Mouse (Mus musculus) hindbrain, embryonic 12.5 days (tissue): ENCODE data around the gene Ankrd34a. TPM values are rescaled to one million over a fixed set of nuclear protein-coding genes. Genes with fewer than 3 reads are reported as not detected.

Experiments
- ATAC-seq: fragments of 200-750 bp; cut with Nextera tagmentation; 2 replicates; pipeline ENCODE4 v1.8.0; 2017; ENCODE audit warnings: moderate TSS enrichment; ENCODE audit not compliant: low FRiP score
- H3K27ac ChIP-seq: fragments of 300-500 bp; sonication (generic); 2 replicates; pipeline ENCODE4 v1.5.1; 2016; ENCODE audit warnings: mild to moderate bottlenecking
- H3K27me3 ChIP-seq: fragments of 300-500 bp; sonication (generic); 2 replicates; pipeline ENCODE4 v1.6.1; 2016; ENCODE audit warnings: mild to moderate bottlenecking
- H3K36me3 ChIP-seq: fragments of 300-500 bp; sonication (generic); 2 replicates; pipeline ENCODE4 v1.6.1; 2016; ENCODE audit warnings: mild to moderate bottlenecking
- H3K4me1 ChIP-seq: fragments of 300-500 bp; sonication (generic); 2 replicates; pipeline ENCODE4 v1.6.1; 2016
- H3K4me2 ChIP-seq: fragments of 300-500 bp; sonication (generic); replicated peaks from 2 replicates; pipeline ENCODE4 v1.6.1; 2016; ENCODE audit warnings: mild to moderate bottlenecking
- H3K4me3 ChIP-seq: fragments of 300-500 bp; sonication (generic); 2 replicates; pipeline ENCODE4 v1.5.1; 2016; ENCODE audit warnings: mild to moderate bottlenecking
- H3K9ac ChIP-seq: fragments of 300-500 bp; sonication (generic); 2 replicates; pipeline ENCODE4 v1.6.1; 2016; ENCODE audit warnings: mild to moderate bottlenecking, moderate library complexity
- H3K9me3 ChIP-seq: fragments of 300-500 bp; sonication (generic); replicated peaks from 2 replicates; pipeline ENCODE4 v1.6.1; 2016; ENCODE audit warnings: mild to moderate bottlenecking
- WGBS: fragments of 180-500 bp; shearing (Covaris S2); methylation state at CpG from one replicate; pipeline ENCODE4 v1.1.7; 2016; 5-methylcytosine and 5-hydroxymethylcytosine counted together
- polyA plus RNA-seq: library from polyadenylated mRNA; unstranded; fragments of >200 nt; fragmentation: Nextera tagmentation; extraction: Ambion mirVana; gene quantifications from 2 replicates; pipeline ENCODE4 v1.2.1, GENCODE M21; 2016

The Ankrd34a gene
- polyA plus RNA-seq, 1 experiment from 2014 or later, result 5.1 TPM

DNA sequence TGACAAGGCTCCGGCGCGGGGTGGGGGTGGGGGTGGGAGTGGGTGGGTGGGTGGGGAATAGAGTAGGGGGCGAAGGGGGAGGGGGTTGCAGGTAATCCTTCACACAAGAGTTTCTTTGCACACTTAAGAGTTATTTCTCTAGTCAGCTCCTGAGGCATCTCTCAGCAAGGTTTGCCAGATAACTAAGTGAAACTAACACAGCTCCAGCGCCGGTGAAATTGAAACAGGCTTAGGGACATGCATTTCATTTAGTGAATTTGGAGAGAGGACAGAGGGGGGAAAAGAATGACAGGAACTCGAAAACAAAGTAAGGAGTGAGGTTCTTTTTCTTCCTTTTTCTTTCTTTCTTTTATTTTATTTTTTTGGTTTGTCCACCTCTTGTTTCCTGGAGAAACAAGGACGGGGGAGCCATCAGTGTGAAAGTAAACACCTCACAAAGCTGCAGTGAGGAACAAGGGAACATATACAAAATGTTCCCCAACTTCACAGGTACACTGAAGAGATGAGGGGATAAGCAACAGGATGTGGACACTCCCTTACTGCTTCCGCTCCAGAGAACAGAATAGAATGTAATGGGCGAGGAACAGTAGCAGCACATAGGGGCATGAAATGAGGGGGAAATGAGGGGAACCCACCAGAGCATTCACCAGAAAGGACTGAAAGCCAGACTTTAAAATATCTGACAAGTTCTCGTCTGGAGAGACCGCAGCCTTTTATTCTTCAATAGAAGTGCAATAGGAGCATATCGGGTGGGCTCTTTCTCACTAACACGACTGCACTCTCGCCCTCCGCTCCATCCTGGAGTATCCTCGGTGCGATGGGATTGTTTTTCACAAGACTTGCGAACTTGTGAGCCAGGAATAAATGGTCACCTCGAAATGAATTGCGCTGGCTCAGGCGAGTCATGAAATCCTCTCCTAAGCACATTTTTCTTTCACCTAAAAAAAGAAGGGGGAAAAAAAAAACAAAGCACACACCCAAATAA lies 39.5 kb upstream of the Ankrd34a start:
- Histone ChIP-seq H3K4me2 (peak overlapping the region; percentile 82), H3K9me3 (no peaks in the 10 kb centered on the region), H3K27ac (peak overlapping the region; percentile 73), H3K9ac (peak overlapping the region; percentile 55), H3K4me1 (peaks cover 53% of the 10 kb centered on the region), H3K27me3 (no peaks in the 10 kb centered on the region), H3K4me3 (peak overlapping the region; percentile 73), H3K36me3 (peaks cover 21% of the 10 kb centered on the region)
- 12% methylated on average over 22 of the region's 22 CpGs for WGBS
- 0 out of 2 replicates have a peak, but pooled peaks have one; percentile 5 for ATAC-seq

DNA sequence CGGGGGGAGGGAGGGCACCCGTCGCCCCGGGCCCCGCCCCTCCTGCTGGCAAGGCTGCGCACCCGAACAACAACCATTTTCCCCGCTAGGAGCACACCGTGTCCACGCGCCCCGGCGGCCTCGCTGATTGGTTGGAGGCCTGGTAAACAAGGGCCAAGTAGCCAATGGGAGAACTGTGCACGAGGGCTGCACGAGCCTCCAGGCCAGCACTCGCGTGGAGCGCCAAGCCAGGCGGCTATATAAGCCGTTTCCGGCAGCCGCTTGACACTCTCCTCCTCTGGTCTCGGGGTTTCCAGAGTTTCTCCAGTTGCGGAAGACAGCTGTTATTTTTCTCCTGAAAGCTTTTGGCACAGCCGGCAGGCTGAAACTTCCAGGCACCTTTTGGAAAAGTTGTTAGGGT lies 38.7 kb upstream of the Ankrd34a start, which contains the start of gene Txnip:
TSS of gene Txnip (plus strand) at position 264 of the 400 bp plus-strand sequence.
- H3K4me1 ChIP-seq, result peaks cover 53% of the 10 kb centered on the region
- peak within 1 kb of the TSS; percentile 73 for H3K27ac ChIP-seq
- peak within 1 kb of the TSS; percentile 82 for H3K4me2 ChIP-seq
- peak within 1 kb of the TSS; percentile 73 for H3K4me3 ChIP-seq
- peak; percentile 99 for ATAC-seq
- peak within 1 kb of the TSS; percentile 68 for H3K9ac ChIP-seq
- H3K27me3 ChIP-seq, result no peaks in the 10 kb centered on the region
- under 1% methylated on average over 26 of the region's 26 CpGs for WGBS
- no peaks in the 10 kb centered on the region for H3K9me3 ChIP-seq
- H3K36me3 ChIP-seq, result peaks cover 21% of the 10 kb centered on the region

DNA sequence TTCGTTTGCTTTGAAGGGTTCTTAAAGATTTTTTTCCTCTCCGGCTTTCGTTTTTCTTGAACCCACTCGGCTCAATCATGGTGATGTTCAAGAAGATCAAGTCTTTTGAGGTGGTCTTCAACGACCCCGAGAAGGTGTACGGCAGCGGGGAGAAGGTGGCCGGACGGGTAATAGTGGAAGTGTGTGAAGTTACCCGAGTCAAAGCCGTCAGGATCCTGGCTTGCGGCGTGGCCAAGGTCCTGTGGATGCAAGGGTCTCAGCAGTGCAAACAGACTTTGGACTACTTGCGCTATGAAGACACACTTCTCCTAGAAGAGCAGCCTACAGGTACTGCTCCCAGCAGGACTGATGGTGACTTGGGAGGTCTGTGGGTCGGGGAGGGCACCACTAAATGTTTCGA lies 38.3 kb upstream of the Ankrd34a start:
- peak overlapping the region; percentile 67 for H3K27ac ChIP-seq
- H3K27me3 ChIP-seq, result no peaks in the 10 kb centered on the region
- H3K4me1 ChIP-seq, result peaks cover 53% of the 10 kb centered on the region
- H3K9me3 ChIP-seq, result no peaks in the 10 kb centered on the region
- peak overlapping the region; percentile 73 for H3K4me3 ChIP-seq
- H3K4me2 ChIP-seq, result peak overlapping the region; percentile 82
- WGBS, result under 1% methylated on average over 17 of the region's 17 CpGs
- ATAC-seq, result 0 out of 2 replicates have a peak, but pooled peaks have one; percentile 23
- H3K36me3 ChIP-seq, result peaks cover 21% of the 10 kb centered on the region
- peak overlapping the region; percentile 68 for H3K9ac ChIP-seq

DNA sequence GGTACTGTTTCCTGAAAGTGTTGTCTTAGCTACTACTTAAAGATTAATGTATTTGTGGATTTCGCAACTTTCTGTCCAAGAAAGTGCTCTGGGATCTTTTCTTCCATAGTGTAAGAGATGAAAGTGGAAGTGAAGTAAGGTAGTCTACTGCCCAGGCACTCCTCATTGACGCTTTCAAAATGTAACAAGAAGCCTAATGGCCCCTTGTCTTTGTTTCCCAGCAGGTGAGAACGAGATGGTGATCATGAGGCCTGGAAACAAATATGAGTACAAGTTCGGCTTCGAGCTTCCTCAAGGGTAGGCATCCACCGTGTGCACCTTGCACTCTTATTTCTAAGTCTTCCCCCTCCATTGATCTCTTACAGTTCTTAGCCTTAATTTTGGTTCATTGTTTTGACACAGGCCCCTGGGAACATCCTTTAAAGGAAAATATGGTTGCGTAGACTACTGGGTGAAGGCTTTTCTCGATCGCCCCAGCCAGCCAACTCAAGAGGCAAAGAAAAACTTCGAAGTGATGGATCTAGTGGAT lies 37.7 kb upstream of the Ankrd34a start:
- Histone ChIP-seq H3K4me2 (peak overlapping the region; percentile 82), H3K9ac (peak overlapping the region; percentile 68), H3K4me3 (peak overlapping the region; percentile 73), H3K27me3 (no peaks in the 10 kb centered on the region), H3K36me3 (peaks cover 21% of the 10 kb centered on the region), H3K9me3 (no peaks in the 10 kb centered on the region), H3K4me1 (peaks cover 53% of the 10 kb centered on the region), H3K27ac (peak overlapping the region; percentile 45; the same call in 1 of the 2 replicates)
- WGBS, result 46% methylated on average over 10 of the region's 10 CpGs
- no peak for ATAC-seq

GRCm38 (mm10) chr3:96559398-96559910 lies 37.0 kb upstream of the Ankrd34a start:
- Histone ChIP-seq H3K27ac (no peak overlapping the region), H3K4me2 (peak overlapping the region; percentile 82), H3K9me3 (no peaks in the 10 kb centered on the region), H3K9ac (peak overlapping the region; percentile 68), H3K4me3 (peak overlapping the region; percentile 73), H3K4me1 (peaks cover 53% of the 10 kb centered on the region), H3K36me3 (peaks cover 21% of the 10 kb centered on the region), H3K27me3 (no peaks in the 10 kb centered on the region)
- WGBS, result 86% methylated on average over 12 of the region's 12 CpGs
- no peak for ATAC-seq

- 87% methylated on average over 23 of the region's 23 CpGs for WGBS
- Histone ChIP-seq H3K36me3 (peaks cover 21% of the 10 kb centered on the region), H3K9ac (peak overlapping the region; percentile 68), H3K27me3 (no peaks in the 10 kb centered on the region), H3K27ac (0 out of 2 replicates have a peak overlapping the region, but pooled peaks have one; percentile 13), H3K4me1 (peaks cover 51% of the 10 kb centered on the region), H3K4me2 (peak overlapping the region; percentile 82), H3K9me3 (no peaks in the 10 kb centered on the region), H3K4me3 (peak overlapping the region; percentile 73)
- no peak for ATAC-seq
Observed at GRCm38 (mm10) chr3:96559911-96560850, 36.3 kb upstream of the Ankrd34a start.

- peak overlapping the region; percentile 82 for H3K4me2 ChIP-seq
- H3K4me3 ChIP-seq, result peak overlapping the region; percentile 73; the same call in 1 of the 2 replicates
- H3K4me1 ChIP-seq, result peaks cover 44% of the 10 kb centered on the region
- H3K9ac ChIP-seq, result no peak overlapping the region
- ATAC-seq, result no peak
- H3K9me3 ChIP-seq, result no peaks in the 10 kb centered on the region
- no peaks in the 10 kb centered on the region for H3K27me3 ChIP-seq
- H3K27ac ChIP-seq, result peak overlapping the region; percentile 48; the same call in 1 of the 2 replicates
- WGBS, result 91% methylated on average over 9 of the region's 9 CpGs
- peaks cover 21% of the 10 kb centered on the region for H3K36me3 ChIP-seq
Observed at GRCm38 (mm10) chr3:96560881-96561668, 35.4 kb upstream of the Ankrd34a start.

GRCm38 (mm10) chr3:96561946-96562681 lies 34.3 kb upstream of the Ankrd34a start:
- Histone ChIP-seq H3K4me2 (no peak overlapping the region), H3K4me1 (peaks cover 35% of the 10 kb centered on the region), H3K9me3 (no peaks in the 10 kb centered on the region), H3K4me3 (no peak overlapping the region), H3K27ac (peak overlapping the region; percentile 52; the same call in 1 of the 2 replicates), H3K36me3 (peaks cover 21% of the 10 kb centered on the region), H3K27me3 (no peaks in the 10 kb centered on the region), H3K9ac (no peak overlapping the region)
- 59% methylated on average over 10 of the region's 10 CpGs for WGBS
- no peak for ATAC-seq

DNA sequence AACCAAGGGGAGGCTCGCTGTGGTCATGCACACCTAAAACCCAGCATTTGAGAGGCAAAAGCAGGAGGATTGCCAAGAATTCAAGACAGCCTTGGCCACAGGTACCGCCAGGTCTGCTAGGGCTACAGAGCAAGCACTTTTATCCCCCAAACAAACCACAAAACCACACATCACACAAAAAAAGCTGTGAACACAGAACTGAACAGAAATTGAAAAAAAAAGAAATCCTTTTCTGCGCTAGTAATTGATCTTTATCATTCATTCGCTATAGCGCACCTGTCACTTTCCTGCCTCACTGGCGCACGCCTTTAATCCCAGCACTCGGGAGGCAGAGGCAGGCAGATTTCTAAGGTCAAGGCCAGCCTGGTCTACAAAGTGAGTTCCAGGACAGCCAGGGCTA lies 33.2 kb upstream of the Ankrd34a start:
- Histone ChIP-seq H3K4me2 (no peak overlapping the region), H3K36me3 (peaks cover 21% of the 10 kb centered on the region), H3K27me3 (no peaks in the 10 kb centered on the region), H3K4me3 (no peak overlapping the region), H3K9ac (no peak overlapping the region), H3K9me3 (no peaks in the 10 kb centered on the region), H3K4me1 (peaks cover 34% of the 10 kb centered on the region), H3K27ac (no peak overlapping the region; the same call in 1 of the 2 replicates)
- ATAC-seq, result no peak
- WGBS, result 94% methylated on average over 8 of the region's 8 CpGs

DNA sequence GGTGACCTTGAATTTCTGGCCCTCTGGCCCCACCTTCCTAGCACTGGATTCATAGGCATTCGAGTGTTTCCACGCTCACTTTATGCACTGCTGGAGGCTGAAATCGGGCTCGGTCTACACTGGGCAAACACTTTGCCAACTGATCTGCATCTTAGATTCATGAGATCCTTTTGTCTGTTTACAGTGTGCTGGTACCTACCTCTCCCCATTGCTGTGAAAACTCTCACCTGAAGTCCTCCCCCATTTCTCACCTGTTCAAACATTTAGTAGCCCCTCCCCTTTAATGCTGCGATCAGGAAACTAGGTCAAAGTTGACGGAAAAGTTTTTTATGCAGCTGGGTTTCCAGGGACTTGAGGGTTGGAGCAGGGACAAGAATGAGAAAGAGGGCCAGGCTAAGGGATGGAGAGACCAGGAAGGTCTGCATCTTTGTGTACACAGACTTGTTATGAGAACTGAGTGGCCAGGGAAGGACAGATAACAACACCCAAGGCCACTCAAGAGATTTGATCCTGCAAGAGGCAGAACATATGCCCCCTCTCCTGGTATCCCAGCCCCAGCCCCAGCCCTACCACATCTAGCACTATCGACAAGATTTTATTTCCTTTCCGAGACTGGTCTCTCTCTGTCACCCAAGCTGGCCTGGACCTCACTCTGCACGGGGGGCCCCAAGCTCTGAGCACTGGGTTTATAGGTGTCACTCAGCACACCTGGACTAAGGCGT lies 32.4 kb upstream of the Ankrd34a start:
- H3K36me3 ChIP-seq, result peaks cover 21% of the 10 kb centered on the region
- H3K27me3 ChIP-seq, result no peaks in the 10 kb centered on the region
- ATAC-seq, result no peak
- H3K9me3 ChIP-seq, result no peaks in the 10 kb centered on the region
- H3K4me3 ChIP-seq, result no peak overlapping the region
- H3K4me1 ChIP-seq, result peaks cover 27% of the 10 kb centered on the region
- no peak overlapping the region for H3K4me2 ChIP-seq
- 74% methylated on average over 10 of the region's 10 CpGs for whole genome bisulfite sequencing
- peak overlapping the region; percentile 30; the same call in 1 of the 2 replicates for H3K27ac ChIP-seq
- H3K9ac ChIP-seq, result no peak overlapping the region
